Mouse (Mus musculus) lung, postnatal 4 days (tissue): ENCODE measurements around the gene Krtap9-3.
A peak's percentile ranks its signal among the peaks of the same experiment; 100 is the strongest.
"Not testable (repeated sequence)": the region's sequence is repeated elsewhere in the genome, so short reads cannot be mapped to it uniquely, and the experiment has no call there.

ENCODE experiments used
- DNase-seq, 2 experiments: peaks; one replicate each; pipeline ENCODE4 v3.0.0; 2021

The Krtap9-3 gene

DNA sequence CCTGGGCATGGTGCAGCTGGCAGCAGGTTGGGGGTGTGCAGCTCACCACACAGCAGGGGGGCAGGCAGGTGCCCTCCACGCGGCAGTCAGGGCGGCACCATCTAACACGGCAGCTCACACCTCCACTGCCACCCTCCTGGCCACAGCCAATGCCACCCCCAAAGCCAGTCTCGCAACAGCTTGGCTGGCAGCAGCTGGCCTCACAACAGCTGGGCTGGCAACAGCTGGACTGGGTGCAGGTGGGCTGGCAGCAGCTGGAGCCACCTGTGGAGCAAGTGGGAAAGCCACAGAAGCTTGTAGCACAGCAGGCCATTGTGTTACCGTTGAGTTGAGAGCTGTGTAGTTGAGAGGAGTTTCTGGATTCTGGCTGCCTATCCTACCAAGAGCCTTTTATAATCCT is at the start of gene Krtap9-3:
Gene Krtap9-3 (minus strand): TSS at position 364 of the 400 bp plus-strand sequence.
- not testable (repeated sequence) for DNase-seq

DNA sequence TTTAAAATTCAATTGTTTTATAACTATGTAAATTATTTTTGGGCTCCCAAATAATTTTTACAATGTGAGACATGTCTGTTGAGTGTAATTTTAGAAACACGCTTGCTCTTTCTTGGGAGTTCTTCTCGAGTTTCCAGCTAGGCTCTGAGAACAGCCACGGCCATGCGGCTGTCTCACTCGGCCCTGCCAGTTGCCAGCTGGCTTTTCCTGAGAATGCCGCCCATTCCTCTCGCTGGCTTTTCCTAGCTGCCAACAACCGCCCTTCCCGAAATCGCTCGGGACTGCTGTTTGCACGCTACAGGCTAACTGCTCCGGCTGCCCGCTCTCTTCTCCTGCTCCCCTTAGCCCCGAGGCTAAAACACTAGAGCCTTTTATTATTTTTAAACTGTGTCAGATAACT is 48.5 kb upstream of the Krtap9-3 start:
- DNase-seq = no peak

DNA sequence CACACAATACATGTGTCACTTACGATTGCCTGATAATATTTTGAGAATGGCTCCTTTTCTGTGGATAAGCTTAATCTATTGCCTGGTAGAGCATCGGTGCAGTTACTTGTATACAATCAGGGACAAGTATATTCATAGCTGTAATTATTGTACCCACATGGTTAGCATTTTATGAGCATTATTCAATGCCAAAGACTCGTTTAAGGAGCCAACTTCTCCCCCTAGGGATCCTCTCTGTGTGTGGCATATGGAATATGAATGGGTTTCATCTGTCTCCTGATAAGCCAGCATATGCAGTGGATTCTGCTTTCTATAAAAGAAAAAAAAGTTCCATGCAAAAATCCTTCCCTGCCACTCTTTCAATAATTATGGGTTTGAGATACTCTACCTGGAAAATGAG is 46.4 kb upstream of the Krtap9-3 start:
- DNase-seq = no peak

GRCm38 (mm10) chr11:99643635-99644139 is 45.8 kb upstream of the Krtap9-3 start, which contains the start of gene Krtap4-7:
TSS of gene Krtap4-7 (minus strand) at chr11:99644089.
- not testable (repeated sequence) for DNase-seq

- DNase-seq = no peak
Observed at GRCm38 (mm10) chr11:99640926-99641325, 43.0 kb upstream of the Krtap9-3 start.

DNA sequence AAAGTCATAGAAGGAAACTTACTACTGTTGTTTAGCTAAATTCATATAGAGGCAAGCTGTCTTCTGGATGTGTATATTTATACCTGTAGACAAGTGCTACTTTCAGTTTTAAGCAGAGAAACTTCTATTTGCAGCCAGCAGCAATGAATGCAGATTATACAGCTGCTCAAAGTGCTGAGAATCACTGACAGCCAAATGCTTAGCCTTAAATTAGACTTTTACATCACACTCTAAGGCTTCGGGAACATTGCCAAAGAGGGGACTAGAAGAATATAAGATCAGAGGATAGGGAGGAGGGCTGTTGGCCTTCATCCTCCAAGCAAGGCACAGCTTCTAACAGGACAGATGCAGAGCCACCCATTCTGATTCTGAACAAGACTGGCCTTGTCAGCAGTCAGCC is 39.2 kb upstream of the Krtap9-3 start:
- no peak for DNase-seq

DNA sequence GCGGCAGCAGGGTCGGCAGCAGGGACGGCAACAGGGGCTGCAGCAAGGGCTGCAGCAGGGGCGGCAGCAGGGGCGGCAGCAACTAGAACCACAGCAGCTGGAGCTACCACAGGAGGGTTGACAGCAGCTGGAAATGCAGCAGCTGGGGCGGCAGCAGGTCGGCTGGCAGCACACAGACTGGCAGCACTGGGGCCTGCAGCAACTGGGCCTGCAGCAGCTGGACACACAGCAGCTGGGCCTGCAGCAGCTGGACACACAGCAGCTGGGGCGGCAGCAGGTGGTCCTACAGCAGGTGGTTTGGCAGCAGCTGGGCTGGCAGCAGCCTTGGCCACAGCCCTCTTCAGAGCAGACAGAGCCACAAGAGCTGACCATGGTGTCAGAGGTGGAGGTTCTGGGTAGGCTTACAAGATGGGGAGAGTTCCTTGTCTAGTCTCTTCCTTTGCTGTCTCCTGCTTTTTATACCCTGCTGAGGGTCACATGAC is 36.8 kb upstream of the Krtap9-3 start, which contains the start of gene Krtap4-2:
Gene Krtap4-2 (minus strand): TSS at position 432 of the 482 bp plus-strand sequence.
- DNase-seq = no peak

GRCm38 (mm10) chr11:99633293-99633692 is 35.4 kb upstream of the Krtap9-3 start:
- no peak for DNase-seq

DNA sequence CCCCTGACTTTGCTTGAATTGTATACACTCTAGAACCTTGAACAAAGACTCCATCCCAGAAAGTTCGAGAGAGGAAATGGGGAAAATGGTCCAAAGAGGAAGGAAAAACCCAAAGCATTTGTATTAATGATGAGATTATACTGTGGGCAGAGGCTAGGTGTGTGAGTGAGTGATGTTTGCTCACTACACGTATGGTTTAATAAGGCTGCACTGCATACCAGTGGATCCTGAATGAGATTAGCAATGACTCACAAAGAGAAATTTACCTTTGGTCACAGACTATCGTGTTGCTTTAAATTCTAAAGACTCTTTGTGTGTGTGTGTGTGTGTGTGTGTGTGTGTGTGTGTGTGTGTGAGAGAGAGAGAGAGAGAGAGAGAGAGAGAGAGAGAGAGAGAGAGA is 33.0 kb upstream of the Krtap9-3 start:
- DNase-seq = no peak

GRCm38 (mm10) chr11:99628138-99628537 is 30.2 kb upstream of the Krtap9-3 start, which contains the start of gene Krtap4-1:
TSS of gene Krtap4-1 (minus strand) at chr11:99628238.
- DNase-seq = no peak

DNA sequence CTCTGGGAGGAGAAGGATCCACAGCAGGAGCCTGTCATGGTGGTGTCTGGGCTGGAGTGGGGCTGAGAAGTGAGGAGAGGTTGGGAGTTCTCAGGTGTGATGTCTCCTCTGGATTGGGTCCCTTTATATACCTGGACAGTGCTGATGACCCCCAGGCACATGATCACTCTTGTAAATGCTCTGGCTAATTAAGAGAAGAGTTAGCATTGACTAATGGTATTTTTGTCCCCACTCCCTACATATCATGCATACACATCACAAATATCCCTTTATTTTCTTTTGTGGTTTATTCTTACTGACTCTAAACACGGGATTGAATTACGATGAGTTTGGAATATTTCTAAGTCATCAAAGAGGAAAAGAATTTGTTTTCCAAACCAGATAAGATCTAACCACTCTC is 22.4 kb upstream of the Krtap9-3 start, which contains the start of gene Gm11562:
Gene Gm11562 (minus strand): TSS at position 101 of the 400 bp plus-strand sequence.
- no peak for DNase-seq

GRCm38 (mm10) chr11:99614796-99615363 is 17.0 kb upstream of the Krtap9-3 start, which contains the start of gene Krtap2-4:
TSS of gene Krtap2-4 (minus strand) at chr11:99614846.
- DNase-seq = no peak

DNA sequence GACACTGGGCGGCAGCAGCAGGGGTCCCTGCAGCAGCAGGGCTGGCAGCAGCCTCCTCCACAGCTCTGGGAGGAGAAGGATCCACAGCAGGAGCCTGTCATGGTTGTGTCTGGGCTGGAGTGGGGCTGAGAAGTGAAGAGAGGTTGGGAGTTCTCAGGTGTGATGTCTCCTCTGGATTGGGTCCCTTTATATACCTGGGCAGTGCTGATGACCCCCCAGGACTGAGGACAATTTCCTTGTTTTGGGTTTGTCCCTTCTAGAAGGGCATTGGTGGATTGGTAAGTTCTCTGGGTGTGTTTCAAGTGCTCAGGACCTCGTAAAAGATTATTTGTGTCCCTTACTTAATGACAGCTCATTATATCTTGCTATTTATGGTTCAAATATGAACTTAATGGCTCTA is 12.2 kb upstream of the Krtap9-3 start, which contains the start of gene Gm11937:
Gene Gm11937 (minus strand): TSS at position 101 of the 400 bp plus-strand sequence.
- DNase-seq = not testable (repeated sequence)

DNA sequence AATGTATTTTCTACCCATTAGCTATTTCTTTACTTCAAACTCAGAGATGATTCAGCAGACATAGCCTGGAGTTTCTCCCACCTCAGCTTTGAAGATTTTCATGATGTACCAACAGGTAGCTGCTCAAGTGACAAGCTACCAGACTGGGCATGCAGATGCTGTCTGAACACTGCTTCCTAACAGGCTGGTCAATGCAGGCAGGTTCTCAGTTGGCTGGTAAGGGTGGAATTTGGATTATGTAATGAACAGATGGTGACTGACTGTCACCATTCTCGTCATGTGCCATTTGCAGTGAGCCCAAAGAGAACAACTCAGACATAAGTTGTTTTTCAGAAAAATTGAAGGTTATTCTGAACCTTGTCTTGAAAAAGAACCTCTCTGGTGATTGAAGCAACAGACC is 11.2 kb upstream of the Krtap9-3 start:
- DNase-seq = no peak

DNA sequence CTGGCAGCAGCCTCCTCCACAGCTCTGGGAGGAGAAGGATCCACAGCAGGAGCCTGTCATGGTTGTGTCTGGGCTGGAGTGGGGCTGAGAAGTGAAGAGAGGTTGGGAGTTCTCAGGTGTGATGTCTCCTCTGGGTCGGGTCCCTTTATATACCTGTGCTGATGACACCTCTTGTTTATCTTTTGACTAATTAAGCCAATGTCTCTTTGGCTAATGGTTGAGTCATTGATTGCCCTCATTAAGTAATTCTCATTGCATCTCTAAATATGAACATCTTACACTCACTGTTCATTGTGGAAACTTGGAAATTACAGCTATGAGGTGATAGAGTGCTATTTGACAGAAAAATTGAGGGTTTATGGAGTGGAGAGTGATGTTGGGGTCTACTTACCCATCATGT is 5.3 kb upstream of the Krtap9-3 start, which contains the start of gene Gm11938:
Gene Gm11938 (minus strand): TSS at position 101 of the 400 bp plus-strand sequence.
- DNase-seq = not testable (repeated sequence)

DNA sequence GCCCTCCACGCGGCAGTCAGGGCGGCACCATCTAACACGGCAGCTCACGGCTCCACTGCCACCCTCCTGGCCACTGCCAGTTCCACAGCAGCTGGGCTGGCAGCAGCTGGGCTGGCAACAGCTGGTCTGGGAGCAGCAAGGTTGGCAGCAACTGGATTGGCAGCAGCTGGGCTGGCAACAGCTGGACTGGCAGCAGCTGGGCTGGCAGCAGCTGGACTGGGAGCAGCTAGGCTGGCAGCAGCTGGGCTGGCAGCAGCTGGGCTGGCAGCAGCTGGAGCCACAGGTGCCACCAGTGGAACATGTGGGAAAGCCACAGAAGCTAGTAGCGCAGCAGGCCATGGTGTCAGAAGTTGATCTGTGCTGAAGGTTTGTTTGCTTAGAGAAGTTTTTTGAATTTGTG is 6.9 kb downstream of the Krtap9-3 start, which contains the start of gene Krtap1-3:
Gene Krtap1-3 (minus strand): TSS at position 359 of the 400 bp plus-strand sequence.
- no peak for DNase-seq

GRCm38 (mm10) chr11:99585096-99585495 is 12.8 kb downstream of the Krtap9-3 start:
- no peak for DNase-seq

DNA sequence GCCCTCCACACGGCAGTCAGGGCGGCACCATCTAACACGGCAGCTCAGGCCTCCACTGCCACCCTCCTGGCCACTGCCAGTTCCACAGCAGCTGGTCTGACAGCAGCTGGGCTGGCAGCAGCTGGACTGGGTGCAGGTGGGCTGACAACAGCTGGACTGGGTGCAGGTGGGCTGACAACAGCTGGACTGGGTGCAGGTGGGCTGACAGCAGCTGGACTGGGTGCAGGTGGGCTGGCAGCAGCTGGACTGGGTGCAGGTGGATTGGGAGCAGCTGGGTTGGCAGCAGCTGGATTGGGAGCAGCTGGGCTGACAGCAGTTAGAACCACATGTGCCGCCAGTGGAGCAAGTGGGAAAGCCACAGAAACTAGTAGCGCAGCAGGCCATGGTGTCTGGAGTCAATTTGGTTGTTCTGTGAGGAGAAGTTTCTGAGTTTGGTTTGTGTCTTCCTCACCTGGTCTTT is 14.6 kb downstream of the Krtap9-3 start, which contains the start of gene Krtap1-4:
Gene Krtap1-4 (minus strand): TSS at position 410 of the 460 bp plus-strand sequence.
- DNase-seq = no peak

DNA sequence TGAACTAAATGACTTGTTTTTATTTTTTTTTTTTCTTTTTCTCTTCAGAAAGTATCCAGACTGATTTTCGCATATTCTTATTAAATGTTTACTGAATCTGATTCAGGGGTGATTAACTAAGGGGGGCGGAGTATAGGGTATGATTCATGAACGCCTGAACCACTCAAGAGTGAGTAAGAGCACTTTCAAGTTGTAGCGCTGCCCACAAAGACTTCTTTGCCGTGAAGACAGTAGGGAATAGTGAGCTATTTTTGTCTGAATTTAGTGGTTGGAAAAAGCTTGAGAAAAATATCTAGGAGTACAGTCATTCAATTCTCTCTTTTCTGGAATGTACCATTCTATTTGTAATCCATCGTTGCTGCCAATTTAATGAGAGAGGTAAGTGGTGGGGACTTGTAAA is 16.3 kb downstream of the Krtap9-3 start:
- DNase-seq = no peak

DNA sequence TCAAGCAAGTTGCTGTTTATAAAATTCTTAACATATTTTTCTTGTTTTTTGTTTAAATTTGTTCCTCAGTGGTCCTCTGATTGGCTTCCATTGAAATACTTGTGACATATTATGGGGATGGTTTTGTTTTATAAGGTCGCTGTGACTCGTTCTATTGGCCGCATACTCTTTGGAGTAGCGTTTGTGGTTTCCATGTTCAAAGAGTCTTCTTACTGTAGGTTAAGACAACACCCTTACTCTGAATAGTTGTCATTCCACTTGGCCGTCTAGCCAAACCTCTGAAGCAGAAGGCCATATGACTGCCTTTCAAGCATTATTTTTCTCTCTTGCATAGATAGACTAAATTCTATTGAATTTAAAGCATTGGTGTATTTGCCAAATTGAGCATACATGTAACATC is 16.9 kb downstream of the Krtap9-3 start:
- no peak for DNase-seq

GRCm38 (mm10) chr11:99580636-99581035 is 17.3 kb downstream of the Krtap9-3 start, which contains the start of gene Krtap1-5:
TSS of gene Krtap1-5 (minus strand) at chr11:99581016.
- DNase-seq = no peak

DNA sequence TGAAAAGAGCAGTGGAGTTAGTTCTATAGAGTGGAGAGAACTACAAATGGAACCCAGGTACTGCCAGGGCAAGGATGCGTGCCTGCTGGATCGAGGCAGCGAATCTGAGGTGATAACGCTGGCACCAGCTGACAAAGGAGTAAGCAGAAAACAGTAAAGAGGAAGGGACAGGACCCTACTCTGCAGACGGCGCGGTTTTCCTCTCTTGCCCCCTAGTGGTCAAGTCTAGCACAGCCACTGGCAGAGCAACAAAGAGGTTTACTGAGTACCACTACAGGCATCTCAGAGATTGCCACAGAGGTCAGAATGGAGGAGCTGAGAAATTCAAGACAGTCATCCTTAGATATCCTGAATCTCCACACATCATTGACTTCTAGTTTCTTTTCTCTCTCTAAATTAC is 23.8 kb downstream of the Krtap9-3 start:
- DNase-seq = peak; percentile 73 to 83

DNA sequence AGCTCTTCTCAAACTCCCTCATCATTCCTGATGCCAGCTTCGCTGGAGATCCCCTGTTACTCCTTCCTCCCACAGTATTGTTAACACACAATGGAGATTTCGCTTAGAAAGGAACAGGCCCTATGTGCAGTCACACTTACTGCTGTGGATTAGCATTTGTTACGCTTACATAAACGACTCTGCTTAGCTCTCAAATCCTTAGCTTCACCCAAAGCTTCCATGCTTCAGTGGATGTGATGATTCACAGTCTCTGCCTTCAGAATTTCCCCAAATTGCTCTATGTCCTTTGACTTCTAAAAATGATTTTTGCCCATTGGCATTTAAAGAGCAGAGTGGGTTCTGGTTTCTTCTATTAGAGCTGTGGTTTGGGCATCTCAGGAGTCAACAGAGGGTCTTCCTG is 24.7 kb downstream of the Krtap9-3 start:
- no peak for DNase-seq

GRCm38 (mm10) chr11:99566530-99566929 is 31.4 kb downstream of the Krtap9-3 start, which contains the start of gene Krtap3-1:
TSS of gene Krtap3-1 (minus strand) at chr11:99566630.
- DNase-seq = no peak
